Mouse (Mus musculus) induced T-regulatory cell, adult 2 months (primary cell): ENCODE results near the gene Gm20489.

Experiments
- DNase-seq: peaks from one replicate; pipeline ENCODE4 v3.0.0-alpha.2; 2012; ENCODE audit warnings: low read depth

Gene Gm20489

GRCm38 (mm10) chrX:101260441-101261325 is 8.1 kb downstream of the Gm20489 start:
- DNase-seq = peak; percentile 67

- DNase-seq = peak; percentile 77
Measured at GRCm38 (mm10) chrX:101256603-101257002, 12.2 kb downstream of the Gm20489 start.

DNA sequence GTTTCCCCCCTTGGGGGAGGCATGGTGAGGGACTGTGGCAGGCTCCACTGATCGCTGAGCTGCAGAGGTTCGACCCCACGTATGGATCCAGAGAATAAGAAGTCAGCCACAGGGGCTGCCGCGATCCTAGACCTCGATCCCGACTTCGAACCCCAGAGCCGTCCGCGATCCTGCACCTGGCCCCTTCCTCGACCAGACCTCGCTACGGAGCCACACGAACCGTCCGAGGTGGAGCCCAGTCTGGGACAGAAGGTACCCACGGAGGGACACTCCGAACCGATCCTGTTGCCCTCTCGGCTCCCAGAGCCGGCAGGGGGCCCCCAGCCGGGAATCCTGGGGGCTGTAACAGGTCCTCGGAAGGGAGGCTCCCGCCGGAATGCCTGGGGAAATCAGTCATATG is 14.1 kb downstream of the Gm20489 start:
- no peak for DNase-seq

GRCm38 (mm10) chrX:101253952-101254729 is 14.7 kb downstream of the Gm20489 start, which contains the start of gene Foxo4:
Gene Foxo4 (plus strand): TSS chrX:101254528.
- peak; percentile 92 for DNase-seq

- peak; percentile 8 for DNase-seq
Measured at GRCm38 (mm10) chrX:101245011-101245410, 23.8 kb downstream of the Gm20489 start.

- DNase-seq = no peak
Measured at GRCm38 (mm10) chrX:101222796-101223162, 46.0 kb downstream of the Gm20489 start.

DNA sequence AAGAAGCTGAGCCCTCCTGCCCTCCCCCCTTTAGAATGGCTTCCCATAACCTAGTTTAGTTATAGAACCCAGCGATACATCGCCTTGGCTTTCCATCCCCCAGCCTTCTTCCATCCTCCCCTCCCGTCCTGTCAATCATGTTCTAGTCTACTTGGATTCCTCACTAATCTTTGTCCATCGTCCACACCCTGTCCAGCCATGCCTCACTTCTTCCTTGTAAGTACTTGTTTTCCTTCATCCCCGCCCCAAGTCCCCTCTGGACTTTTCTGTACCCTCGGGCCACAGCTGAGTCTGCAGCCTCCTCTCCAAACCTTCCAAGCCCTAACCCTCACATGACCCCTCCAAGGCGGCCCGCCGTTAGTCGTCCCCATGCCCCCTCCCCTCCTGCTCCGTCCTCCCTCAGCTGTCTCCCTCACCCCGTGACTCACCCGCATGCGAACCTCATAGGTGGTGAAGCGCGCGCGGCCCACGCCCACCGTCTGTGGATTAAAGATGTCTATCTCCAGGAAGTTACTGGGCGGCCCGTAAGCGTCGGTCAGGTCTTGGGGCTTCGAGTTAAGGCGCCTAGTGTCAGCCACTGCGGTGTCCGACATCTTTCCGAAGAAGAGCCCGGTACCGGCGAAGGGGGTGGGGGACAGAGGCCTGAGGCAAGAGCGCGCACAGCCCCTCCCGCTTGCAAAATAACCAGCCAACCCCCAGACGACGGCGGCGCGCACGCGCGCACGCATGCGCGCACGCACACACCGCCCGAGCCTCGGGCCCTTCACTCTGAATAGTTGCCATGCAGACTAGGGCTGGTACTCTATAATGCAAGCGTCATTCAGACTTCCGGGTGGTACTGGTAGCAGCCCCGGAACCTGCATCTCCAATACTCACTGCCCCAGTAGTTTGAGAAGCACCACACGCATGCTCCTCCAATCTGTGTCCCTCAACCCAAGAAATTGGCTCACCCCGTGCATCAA is 46.7 kb downstream of the Gm20489 start, which contains the start of gene Snx12:
Gene Snx12, minus strand, starts transcription at position 730 of the 962 bp plus-strand sequence.
- DNase-seq = peak; percentile 91
